Mouse (Mus musculus) liver, postnatal 0 days (tissue): ENCODE measurements around the gene Dppa4. TPM values are rescaled to one million over a fixed set of nuclear protein-coding genes. Genes with fewer than 3 reads are reported as not detected.

Experiments used
- ATAC-seq: fragments of 200-750 bp; cut with Nextera tagmentation; 2 replicates; pipeline ENCODE4 v1.8.0; 2017; ENCODE audit warnings: mild to moderate bottlenecking, moderate library complexity
- DNase-seq: peaks from one replicate; pipeline ENCODE4 v3.0.0-alpha.2; 2016
- H3K27ac ChIP-seq: fragments of 300-500 bp; sonication (generic); 2 replicates; pipeline ENCODE4 v1.5.1; 2014; ENCODE audit warnings: antibody characterized with exemption, moderate library complexity, mild to moderate bottlenecking, low read depth
- H3K27me3 ChIP-seq: fragments of 300-500 bp; sonication (generic); 2 replicates; pipeline ENCODE4 v1.6.1; 2014; ENCODE audit warnings: low read length, control low read depth, mixed read lengths; ENCODE audit not compliant: insufficient read depth
- H3K36me3 ChIP-seq: fragments of 300-500 bp; sonication (generic); replicated peaks from 2 replicates; pipeline ENCODE4 v1.6.1; 2014; ENCODE audit warnings: mild to moderate bottlenecking, control low read depth, low read length, moderate library complexity, mixed read lengths; ENCODE audit not compliant: insufficient read depth
- H3K4me1 ChIP-seq: fragments of 300-500 bp; sonication (generic); 2 replicates; pipeline ENCODE4 v1.6.1; 2014; ENCODE audit warnings: antibody characterized with exemption, mild to moderate bottlenecking, control low read depth; ENCODE audit not compliant: insufficient read depth
- H3K4me2 ChIP-seq: fragments of 300-500 bp; sonication (generic); 2 replicates; pipeline ENCODE4 v1.6.1; 2014; ENCODE audit warnings: low read depth, mild to moderate bottlenecking, low read length, moderate library complexity, mixed read lengths
- H3K4me3 ChIP-seq: fragments of 300-500 bp; sonication (generic); 2 replicates; pipeline ENCODE4 v1.5.1; 2014; ENCODE audit warnings: low read depth, low read length
- H3K9ac ChIP-seq: fragments of 300-500 bp; sonication (generic); replicated peaks from 2 replicates; pipeline ENCODE4 v1.6.1; 2014; ENCODE audit warnings: mild to moderate bottlenecking, moderate library complexity
- H3K9me3 ChIP-seq: fragments of 300-500 bp; sonication (generic); 2 replicates; pipeline ENCODE4 v1.6.1; 2016; ENCODE audit warnings: mild to moderate bottlenecking, control low read depth, low read length, mixed read lengths
- CTCF ChIP-seq: sonication (generic); IDR thresholded peaks from 2 replicates; pipeline ENCODE4 v1.5.1; 2016; ENCODE audit warnings: antibody characterized with exemption, low read depth
- EP300 ChIP-seq: IDR thresholded peaks from 2 replicates; pipeline ENCODE4 v1.6.1; 2016; ENCODE audit warnings: antibody characterized with exemption, low read depth, mild to moderate bottlenecking
- WGBS: fragments of 180-500 bp; shearing (Covaris S2); extraction: QIAGEN DNeasy Blood & Tissue Kit; methylation state at CpG from one replicate; pipeline ENCODE4 v1.1.7; 2014; ENCODE audit not compliant: insufficient replicate concordance; 5-methylcytosine and 5-hydroxymethylcytosine counted together
- polyA plus RNA-seq: library from polyadenylated mRNA; unstranded; fragments of >200 nt; fragmentation: Nextera tagmentation; extraction: Ambion mirVana; gene quantifications from 2 replicates; pipeline ENCODE4 v1.2.1, GENCODE M21; 2015

Dppa4 gene
- polyA plus RNA-seq, 1 experiment from 2014 or later: not detected

DNA sequence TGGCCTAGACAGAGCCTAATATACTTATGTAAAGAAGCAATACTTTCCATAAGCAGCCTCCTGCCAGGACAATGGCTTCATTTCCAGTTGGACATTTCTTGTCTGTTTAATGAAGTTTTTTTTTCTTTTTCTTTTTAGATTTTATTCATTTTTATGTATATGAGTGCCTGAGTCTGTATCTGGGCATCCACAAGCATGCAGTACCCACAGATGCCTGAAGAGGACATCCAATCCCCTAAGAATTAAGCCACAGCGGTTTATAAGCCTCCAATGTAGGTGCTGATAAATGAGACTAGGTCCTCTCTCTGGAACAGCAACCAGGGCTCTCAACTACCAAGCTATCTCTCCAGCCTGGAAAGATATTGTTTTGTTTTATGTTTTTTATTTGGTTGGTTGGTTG lies 20.6 kb upstream of the Dppa4 start:
- no peak overlapping the region for H3K9ac ChIP-seq
- 75% methylated on average over 1 of the region's 1 CpGs for WGBS
- no peak for ATAC-seq
- no peak for DNase-seq
- no peak overlapping the region for H3K27ac ChIP-seq
- no peaks in the 10 kb centered on the region for H3K27me3 ChIP-seq
- H3K4me2 ChIP-seq: no peak overlapping the region
- TF ChIP-seq EP300 (no peak), CTCF (0 out of 2 replicates have a peak, but pooled peaks have one; percentile 8)
- H3K4me3 ChIP-seq: no peak overlapping the region
- no peaks in the 10 kb centered on the region for H3K9me3 ChIP-seq
- H3K36me3 ChIP-seq: no peaks in the 10 kb centered on the region
- H3K4me1 ChIP-seq: no peaks in the 10 kb centered on the region

DNA sequence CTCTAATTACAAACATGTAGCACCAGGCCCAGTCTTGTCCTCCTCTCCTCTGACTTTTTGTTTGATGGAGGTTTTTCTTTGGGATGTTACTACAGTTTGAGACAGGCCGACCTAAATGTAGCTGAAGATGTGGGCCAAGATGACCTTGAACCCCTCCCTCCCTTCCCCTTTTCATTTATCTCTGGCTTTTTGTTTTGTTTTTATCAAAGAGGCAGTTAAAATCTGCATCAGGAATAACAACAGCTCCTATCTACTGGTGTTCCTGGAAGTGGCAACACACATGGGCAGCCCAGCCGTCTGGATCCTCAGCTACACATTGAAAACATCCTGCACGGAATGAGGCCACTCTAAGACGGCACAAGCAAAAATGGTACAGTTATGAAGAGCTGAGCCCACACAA lies 17.7 kb upstream of the Dppa4 start:
- Histone ChIP-seq H3K9me3 (no peaks in the 10 kb centered on the region), H3K27me3 (no peaks in the 10 kb centered on the region), H3K27ac (no peak overlapping the region), H3K4me3 (no peak overlapping the region), H3K36me3 (no peaks in the 10 kb centered on the region), H3K4me2 (no peak overlapping the region), H3K4me1 (no peaks in the 10 kb centered on the region), H3K9ac (no peak overlapping the region)
- 77% methylated on average over 4 of the region's 4 CpGs for WGBS
- ATAC-seq (no peak), DNase-seq (no peak)
- TF ChIP-seq EP300: no peak
- TF ChIP-seq CTCF: no peak

GRCm38 (mm10) chr16:48276940-48277339 lies 6.6 kb upstream of the Dppa4 start:
- no peak overlapping the region for H3K4me2 ChIP-seq
- no peaks in the 10 kb centered on the region for H3K4me1 ChIP-seq
- no peaks in the 10 kb centered on the region for H3K9me3 ChIP-seq
- no peak for DNase-seq
- H3K9ac ChIP-seq: no peak overlapping the region
- H3K27me3 ChIP-seq: no peaks in the 10 kb centered on the region
- TF ChIP-seq EP300: no peak
- no peak for TF ChIP-seq CTCF
- ATAC-seq: no peak
- 63% methylated on average over 4 of the region's 4 CpGs for whole genome bisulfite sequencing
- H3K27ac ChIP-seq: no peak overlapping the region
- no peaks in the 10 kb centered on the region for H3K36me3 ChIP-seq
- H3K4me3 ChIP-seq: no peak overlapping the region

GRCm38 (mm10) chr16:48280883-48281282 lies 2.6 kb upstream of the Dppa4 start:
- no peak overlapping the region for H3K4me2 ChIP-seq
- H3K4me1 ChIP-seq: no peaks in the 10 kb centered on the region
- H3K36me3 ChIP-seq: no peaks in the 10 kb centered on the region
- TF ChIP-seq EP300: no peak
- TF ChIP-seq CTCF: no peak
- H3K9me3 ChIP-seq: no peaks in the 10 kb centered on the region
- 75% methylated on average over 4 of the region's 4 CpGs for WGBS
- DNase-seq: no peak
- no peak overlapping the region for H3K4me3 ChIP-seq
- H3K27me3 ChIP-seq: no peaks in the 10 kb centered on the region
- no peak for ATAC-seq
- H3K9ac ChIP-seq: no peak overlapping the region
- H3K27ac ChIP-seq: no peak overlapping the region

DNA sequence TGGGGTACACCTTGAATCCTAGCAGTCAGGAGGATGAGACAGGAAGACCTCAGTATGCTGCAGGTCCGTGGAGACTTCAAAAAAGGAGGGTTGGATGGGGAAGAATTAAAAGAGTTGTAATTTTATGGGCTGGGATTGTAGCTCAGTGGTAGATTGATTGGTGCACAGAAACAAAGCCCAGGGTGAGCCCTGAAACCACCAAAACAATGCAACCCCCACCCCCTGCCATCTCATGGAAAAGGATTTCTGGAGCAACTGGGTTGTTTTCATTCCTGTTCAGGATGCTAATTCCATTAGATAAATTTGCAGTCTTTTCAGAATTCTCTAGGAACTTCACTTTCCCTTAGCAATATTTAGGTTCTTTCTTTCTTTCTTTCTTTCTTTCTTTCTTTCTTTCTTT lies 732 bp upstream of the Dppa4 start:
- TF ChIP-seq EP300: no peak
- no peaks in the 10 kb centered on the region for H3K9me3 ChIP-seq
- no peaks in the 10 kb centered on the region for H3K4me1 ChIP-seq
- H3K27ac ChIP-seq: no peak overlapping the region
- H3K4me2 ChIP-seq: no peak overlapping the region
- no peak overlapping the region for H3K9ac ChIP-seq
- no peak overlapping the region for H3K4me3 ChIP-seq
- 68% methylated on average over 1 of the region's 1 CpGs for WGBS
- DNase-seq (no peak), ATAC-seq (no peak)
- H3K36me3 ChIP-seq: no peaks in the 10 kb centered on the region
- no peaks in the 10 kb centered on the region for H3K27me3 ChIP-seq

DNA sequence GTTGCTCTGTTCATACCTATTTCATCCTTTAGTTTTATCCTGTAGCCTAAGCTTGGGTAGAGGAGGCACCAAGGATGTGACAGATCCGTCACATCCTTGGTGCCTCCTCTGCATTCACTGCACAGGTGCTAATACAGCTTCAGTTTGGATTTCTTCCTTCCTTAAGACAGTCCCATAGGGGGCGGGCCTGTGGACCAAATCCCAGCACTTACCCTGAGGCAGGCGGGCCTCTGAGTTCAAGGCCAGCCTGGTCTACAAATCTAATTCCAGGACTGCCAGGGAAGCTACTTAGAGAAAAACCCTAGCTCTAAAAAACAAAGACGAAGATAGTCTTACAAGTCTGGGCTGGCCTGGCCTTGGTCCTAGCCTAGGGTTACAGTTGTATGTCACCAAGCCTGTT lies 2.0 kb downstream of the Dppa4 start:
- Histone ChIP-seq H3K27ac (no peak overlapping the region), H3K4me1 (no peaks in the 10 kb centered on the region), H3K4me2 (no peak overlapping the region), H3K9me3 (no peaks in the 10 kb centered on the region), H3K27me3 (no peaks in the 10 kb centered on the region), H3K9ac (no peak overlapping the region), H3K4me3 (no peak overlapping the region), H3K36me3 (no peaks in the 10 kb centered on the region)
- no peak for ATAC-seq
- WGBS: 86% methylated on average over 4 of the region's 4 CpGs
- DNase-seq: no peak
- TF ChIP-seq EP300 (no peak), CTCF (no peak)
